Mouse (Mus musculus) layer of hippocampus, postnatal 25 days (tissue): Measurements from ENCODE around the gene Slc37a1. TPM values are rescaled to one million over a fixed set of nuclear protein-coding genes. Genes with fewer than 3 reads are reported as not detected.

Experiments used
- DNase-seq, 2 experiments: peaks; one replicate each; pipeline ENCODE4 v3.0.0; 2022; ENCODE audit warnings: mixed read lengths in 2 of 2, low spot score in 1 of 2; ENCODE audit errors: extremely low spot score in 1 of 2
- total RNA-seq, 2 experiments: library from RNA; stranded (reverse); gene quantifications; 2 replicates each; pipeline ENCODE4 v1.2.3; 2021

Gene Slc37a1
- total RNA-seq, 2 experiments from 2014 or later: 5.5 to 8.0 TPM

- DNase-seq: no peak
These were observed 28.6 kb downstream of the Slc37a1 start for GRCm38 (mm10) chr17:31315046-31315792.

- no peak for DNase-seq
These were observed 29.4 kb downstream of the Slc37a1 start for GRCm38 (mm10) chr17:31315993-31316392.

- no peak for DNase-seq
These were observed 30.4 kb downstream of the Slc37a1 start for GRCm38 (mm10) chr17:31316998-31317397.

- DNase-seq: no peak
These were observed 31.1 kb downstream of the Slc37a1 start for GRCm38 (mm10) chr17:31317521-31318272.

- no peak for DNase-seq
These were observed 32.5 kb downstream of the Slc37a1 start for GRCm38 (mm10) chr17:31318906-31319767.

GRCm38 (mm10) chr17:31321425-31321824, 34.8 kb downstream of the Slc37a1 start:
- peak; percentile 35 to 49 for DNase-seq

- DNase-seq: no peak
These were observed 35.9 kb downstream of the Slc37a1 start for GRCm38 (mm10) chr17:31322446-31322845.

- DNase-seq: no peak
These were observed 36.8 kb downstream of the Slc37a1 start for GRCm38 (mm10) chr17:31323379-31323778.

GRCm38 (mm10) chr17:31324227-31324626, 37.6 kb downstream of the Slc37a1 start:
- DNase-seq: no peak

- peak in 1 of 2 experiments; percentile 67 for DNase-seq
These were observed 39.0 kb downstream of the Slc37a1 start for GRCm38 (mm10) chr17:31325451-31326219.

- DNase-seq: no peak
These were observed 39.7 kb downstream of the Slc37a1 start for GRCm38 (mm10) chr17:31326220-31326852.

- DNase-seq: no peak
These were observed 41.9 kb downstream of the Slc37a1 start for GRCm38 (mm10) chr17:31328466-31328865.

GRCm38 (mm10) chr17:31330622-31331021, 44.0 kb downstream of the Slc37a1 start:
- DNase-seq: peak in 1 of 2 experiments; percentile 73

GRCm38 (mm10) chr17:31331273-31331672, 44.7 kb downstream of the Slc37a1 start:
- no peak for DNase-seq

- DNase-seq: no peak
These were observed 45.3 kb downstream of the Slc37a1 start for GRCm38 (mm10) chr17:31331920-31332319.

GRCm38 (mm10) chr17:31332333-31332732, 45.7 kb downstream of the Slc37a1 start:
- no peak for DNase-seq

GRCm38 (mm10) chr17:31334509-31335260, 48.1 kb downstream of the Slc37a1 start:
- no peak for DNase-seq

GRCm38 (mm10) chr17:31335344-31336080, 48.9 kb downstream of the Slc37a1 start:
- DNase-seq: no peak
